Mouse (Mus musculus) c-Kit-negative CD71-positive TER-119-positive erythroid progenitor cells, embryonic 14.5 days (primary cell): Measurements from ENCODE around the gene Blzf1.

ENCODE experiments used
- DNase-seq: peaks from one replicate; pipeline ENCODE4 v3.0.0-alpha.2; 2013; ENCODE audit warnings: low read depth, low spot score

Blzf1 gene

GRCm38 (mm10) chr1:164294071-164294470 lies 13.2 kb downstream of the Blzf1 start:
- no peak for DNase-seq

DNA sequence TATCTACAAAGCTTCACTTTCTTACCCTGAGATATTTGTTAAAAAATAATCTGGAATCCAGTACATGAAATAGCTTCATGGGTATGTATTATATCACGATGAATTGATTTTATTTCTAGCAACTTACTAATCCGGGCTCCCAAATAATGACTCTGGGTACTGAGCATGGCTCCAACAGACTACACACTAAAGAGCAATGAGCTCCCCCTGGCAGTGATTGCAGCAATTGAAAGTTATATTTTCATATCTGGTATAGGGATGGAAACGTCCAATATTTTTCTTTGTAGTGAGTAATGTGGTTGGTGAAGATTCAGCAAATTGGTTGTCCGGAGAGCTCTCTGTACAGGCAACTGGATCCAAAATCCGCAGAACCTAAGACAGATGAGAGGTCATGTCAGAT lies 15.2 kb downstream of the Blzf1 start:
- DNase-seq = no peak

DNA sequence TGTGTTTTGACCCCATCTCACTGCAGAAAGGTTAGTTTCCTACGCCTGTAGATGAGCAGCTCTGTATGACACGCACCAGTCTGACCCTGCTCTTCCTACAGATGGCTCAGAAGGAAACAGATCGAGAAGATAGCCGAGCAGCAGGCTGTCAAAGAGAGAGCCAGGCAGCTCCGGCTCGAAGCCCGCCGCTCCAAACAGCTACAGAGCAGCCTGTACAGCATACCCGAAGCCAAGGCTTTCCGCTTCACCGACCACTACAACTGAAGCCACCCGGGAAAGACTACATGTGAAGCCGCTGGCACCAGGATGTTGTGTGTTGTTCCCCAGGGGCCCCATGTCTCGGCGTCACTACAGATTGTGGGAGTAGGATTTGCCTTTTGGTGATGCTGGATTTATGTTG lies 19.9 kb downstream of the Blzf1 start:
- no peak for DNase-seq

DNA sequence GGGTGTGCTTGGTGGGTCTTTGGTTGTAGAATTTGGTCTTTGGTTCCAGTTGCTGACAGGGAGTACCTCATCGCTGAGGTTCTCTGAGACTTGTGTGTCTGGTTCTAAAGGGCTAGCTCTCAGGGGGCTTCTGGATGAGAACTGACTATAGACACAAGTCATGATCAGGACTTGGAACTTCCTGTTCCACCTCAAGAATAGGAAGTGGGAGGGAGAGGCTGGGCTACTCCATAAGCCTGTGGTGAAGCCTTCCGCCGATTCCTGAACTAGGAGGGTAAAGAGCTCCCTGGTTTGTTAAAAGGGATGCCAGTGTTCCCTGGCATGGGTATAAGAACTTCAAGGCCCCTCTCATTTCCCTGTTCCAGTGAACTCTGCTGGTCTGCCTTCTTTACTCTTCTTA lies 23.3 kb downstream of the Blzf1 start:
- DNase-seq = no peak

DNA sequence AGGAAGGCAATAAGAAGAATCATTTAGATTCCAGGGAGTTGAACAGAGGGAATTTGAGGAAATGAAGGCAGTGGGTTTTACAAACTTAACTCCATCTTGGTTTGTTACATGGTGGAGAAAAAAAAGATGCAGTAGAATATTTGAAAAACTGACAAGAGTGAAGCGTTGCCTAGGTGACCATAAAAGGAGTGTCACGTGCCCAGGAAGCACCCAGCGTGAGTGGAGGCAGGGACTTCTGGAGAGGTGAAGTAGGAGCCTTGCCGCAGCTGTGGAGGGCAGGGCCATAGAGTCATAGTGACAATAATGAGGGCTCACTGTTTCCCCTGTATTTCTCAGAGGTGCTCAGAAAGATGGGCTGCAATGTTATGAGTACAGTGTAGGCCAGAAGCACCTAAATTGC lies 28.0 kb downstream of the Blzf1 start:
- DNase-seq = no peak

- no peak for DNase-seq
Observed at GRCm38 (mm10) chr1:164276552-164276951, 30.7 kb downstream of the Blzf1 start.

GRCm38 (mm10) chr1:164275455-164275954 lies 31.8 kb downstream of the Blzf1 start, which contains the start of gene Ccdc181:
TSS of gene Ccdc181 (plus strand) at chr1:164275585.
- DNase-seq = peak; percentile 86

GRCm38 (mm10) chr1:164273659-164274058 lies 33.6 kb downstream of the Blzf1 start:
- DNase-seq = no peak

DNA sequence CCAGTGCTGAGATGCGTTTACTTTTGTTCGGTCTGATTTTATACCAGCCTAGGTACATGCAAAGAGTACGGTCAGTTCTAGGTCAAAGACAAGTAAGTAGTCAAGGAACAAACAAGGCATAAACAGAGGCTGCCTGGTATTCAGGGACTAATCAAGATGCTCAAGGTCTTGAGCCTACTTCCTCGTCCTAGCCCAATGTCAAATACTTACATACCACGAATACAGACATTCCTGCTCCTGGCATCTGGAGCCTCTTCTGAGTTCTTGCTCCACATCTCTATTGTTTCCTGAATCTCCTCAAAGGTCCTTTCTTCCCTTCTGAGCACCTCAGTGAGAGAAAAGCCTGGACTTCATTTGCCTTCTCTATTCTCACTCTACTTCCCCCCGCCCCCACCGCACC lies 36.3 kb downstream of the Blzf1 start:
- DNase-seq = no peak

DNA sequence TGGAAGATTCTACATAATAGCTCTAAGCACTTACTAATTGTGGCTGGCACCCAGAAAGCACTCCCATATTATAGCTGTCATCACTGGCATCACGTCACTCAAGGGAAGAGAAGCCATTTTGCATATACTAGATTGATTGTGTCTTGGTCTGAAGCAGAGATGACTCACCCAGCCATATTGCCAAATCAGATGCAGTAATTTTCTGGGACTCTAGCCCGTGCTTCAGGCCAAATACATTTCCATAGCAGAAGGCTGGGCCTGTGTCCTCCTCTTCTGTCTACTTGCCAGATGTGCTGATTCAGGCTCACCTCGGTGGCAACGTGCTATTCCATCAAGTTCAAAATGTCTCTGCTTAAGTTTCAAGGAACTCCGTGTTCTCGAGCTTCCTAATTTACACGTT lies 45.7 kb downstream of the Blzf1 start:
- DNase-seq = no peak

DNA sequence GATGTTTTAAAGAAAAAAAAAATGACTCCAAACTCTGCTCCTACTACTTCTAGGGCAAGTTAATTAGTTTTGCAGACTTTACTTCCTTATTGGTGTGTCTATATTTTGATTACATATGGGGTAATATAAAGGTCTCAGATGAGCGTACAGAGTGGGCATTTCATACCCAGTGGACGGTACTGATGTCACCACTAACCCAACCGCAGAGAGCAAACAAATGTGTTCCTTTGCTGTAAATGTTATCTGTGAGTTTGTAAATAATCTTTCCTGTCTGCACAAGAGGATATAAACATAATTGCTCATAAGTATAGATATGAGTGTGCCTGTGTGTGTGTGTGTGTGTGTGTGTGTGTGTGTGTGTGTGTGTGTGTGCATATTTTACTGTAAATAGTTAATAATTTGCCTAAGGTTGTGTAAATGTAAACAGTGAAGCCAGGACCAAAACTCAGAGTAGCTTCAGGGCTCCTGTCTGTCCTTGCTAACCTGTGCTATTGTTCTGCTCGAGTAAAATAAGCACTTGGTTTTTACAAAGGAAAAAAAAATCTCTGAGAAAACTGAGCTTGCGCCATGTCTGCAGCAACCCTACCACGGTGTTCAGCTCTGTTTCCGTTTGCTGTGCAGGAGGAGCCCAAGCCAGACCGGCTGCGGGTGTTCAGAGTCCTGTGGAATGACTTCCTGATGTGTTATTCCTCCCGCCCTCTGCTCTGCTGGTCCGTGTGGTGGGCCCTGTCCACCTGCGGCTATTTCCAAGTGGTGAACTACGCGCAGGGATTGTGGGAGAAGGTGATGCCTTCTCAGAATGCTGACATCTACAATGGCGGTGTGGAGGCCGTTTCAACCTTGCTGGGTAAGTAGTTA lies 46.9 kb downstream of the Blzf1 start:
- DNase-seq = no peak

DNA sequence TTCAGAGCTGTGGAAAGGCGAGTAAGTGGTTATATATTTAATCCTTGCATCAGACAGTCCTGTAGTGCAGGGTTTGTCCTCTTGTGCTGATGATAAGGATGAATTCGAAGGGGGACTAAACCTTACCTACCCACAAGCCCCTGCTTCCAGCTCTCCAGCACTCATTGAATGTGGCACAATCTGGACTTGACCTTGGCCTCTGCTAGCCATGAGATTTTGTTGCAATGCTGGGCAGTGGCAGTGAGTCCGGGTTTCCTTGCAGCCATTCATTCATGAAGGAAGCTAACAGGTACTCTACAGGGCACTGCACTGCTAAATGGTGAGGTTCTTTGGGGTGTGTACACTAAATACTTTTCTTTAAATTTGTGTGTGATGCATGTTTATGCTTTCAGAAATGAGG lies 52.5 kb downstream of the Blzf1 start:
- no peak for DNase-seq

DNA sequence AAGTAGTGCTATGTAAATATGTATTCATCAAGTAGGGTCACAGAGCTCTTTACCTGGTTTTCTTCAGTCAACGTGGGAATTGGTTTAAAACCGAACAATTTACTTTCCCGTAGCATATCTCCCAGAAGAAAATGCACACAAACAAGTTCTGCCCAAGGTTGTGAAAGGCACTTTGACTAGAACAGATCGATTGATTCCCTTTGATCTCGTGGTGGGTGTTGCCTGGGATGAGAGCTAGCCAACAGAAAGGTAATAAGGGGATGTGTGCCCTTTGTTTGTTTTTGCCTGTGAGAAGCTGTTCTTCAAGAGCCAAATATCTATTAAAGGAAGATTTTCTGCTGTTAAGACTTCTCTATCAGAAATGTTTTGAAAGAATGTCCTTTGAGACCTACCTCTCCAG lies 54.7 kb downstream of the Blzf1 start:
- DNase-seq = no peak

DNA sequence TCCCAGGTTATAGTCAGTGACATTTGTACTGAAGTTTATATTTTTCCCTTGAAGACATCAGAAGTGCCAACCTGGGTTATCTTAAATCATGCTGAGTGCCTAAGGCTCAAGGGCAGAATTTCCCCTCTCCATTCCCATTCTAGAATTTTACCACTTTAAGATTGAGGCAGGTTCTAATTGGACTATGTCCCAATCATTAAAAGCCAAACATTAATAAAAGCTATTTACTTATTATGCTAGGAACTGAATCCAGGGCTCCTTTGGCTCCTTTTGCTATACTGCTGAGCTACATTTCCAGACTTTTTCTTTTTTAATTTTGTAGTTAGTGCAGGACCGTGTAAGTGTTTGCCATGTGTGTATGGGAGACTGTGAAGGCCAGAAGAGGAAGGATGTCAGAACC lies 55.9 kb downstream of the Blzf1 start:
- DNase-seq = no peak

GRCm38 (mm10) chr1:164250391-164251150 lies 56.7 kb downstream of the Blzf1 start:
- peak; percentile 44 for DNase-seq

- DNase-seq = no peak
Observed at GRCm38 (mm10) chr1:164249332-164249711, 58.0 kb downstream of the Blzf1 start.

GRCm38 (mm10) chr1:164248465-164249331 lies 58.6 kb downstream of the Blzf1 start, which contains the start of gene Slc19a2:
TSS of gene Slc19a2 (plus strand) at chr1:164249046.
- DNase-seq = peak; percentile 95

DNA sequence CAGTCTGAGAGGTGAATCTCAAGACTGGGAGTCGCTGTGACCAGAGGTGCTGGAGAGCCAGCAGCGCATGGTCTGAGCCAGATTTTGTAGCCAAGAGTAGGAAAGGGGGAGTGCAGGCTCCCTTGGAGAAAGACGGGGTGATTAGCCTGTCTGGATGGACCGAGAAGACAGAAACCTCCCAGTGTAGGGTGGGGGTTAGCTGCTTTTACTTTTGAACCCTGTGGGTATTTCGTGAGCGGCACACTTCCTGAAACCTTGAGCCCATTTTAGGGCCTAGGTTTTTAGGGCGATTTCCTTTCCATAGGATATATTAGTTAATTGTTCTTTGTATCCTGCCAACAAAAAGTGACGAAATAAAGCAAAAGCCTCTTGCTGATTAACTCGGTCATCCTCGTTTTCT lies 59.3 kb downstream of the Blzf1 start:
- DNase-seq = peak; percentile 2

DNA sequence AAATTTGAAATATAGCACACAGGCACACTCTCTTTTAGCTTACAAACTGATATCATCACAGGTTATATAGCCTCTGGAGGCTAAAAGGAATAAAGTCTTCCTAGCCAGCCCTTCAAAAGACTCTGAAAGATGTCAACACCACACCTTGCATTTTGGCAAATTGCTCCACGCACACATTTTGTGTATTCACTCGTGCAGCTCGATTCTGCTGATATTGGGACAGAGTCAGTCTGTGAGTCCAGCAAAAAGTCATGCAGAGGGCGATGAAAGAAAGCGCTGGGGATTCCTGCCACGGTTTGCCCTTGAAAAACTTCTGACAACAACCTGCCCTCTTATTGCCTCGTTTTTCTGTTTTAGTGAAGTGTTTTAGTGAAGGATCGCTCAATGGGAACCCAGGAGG lies 59.8 kb downstream of the Blzf1 start:
- no peak for DNase-seq

- DNase-seq = no peak
Observed at GRCm38 (mm10) chr1:164242809-164243208, 64.5 kb downstream of the Blzf1 start.

DNA sequence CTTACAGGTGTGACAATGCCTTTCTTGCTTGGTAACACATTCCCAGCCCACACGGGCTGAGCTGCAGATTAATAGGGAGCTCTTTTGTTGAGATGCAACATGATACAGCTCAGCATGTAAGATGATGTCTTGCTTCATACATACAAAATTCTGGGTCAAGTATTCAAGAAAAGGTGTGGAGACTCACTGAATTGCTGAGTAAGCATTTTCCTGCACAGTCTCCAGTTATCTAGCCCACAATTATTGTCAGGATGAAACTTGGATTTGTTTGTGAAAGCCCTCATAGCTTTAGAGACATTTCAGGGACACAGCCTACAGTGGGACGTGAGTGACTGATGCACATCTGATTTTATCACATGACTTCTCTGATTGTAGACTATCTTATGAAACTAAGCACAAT lies 65.8 kb downstream of the Blzf1 start:
- DNase-seq = no peak
